Mouse (Mus musculus): ENCODE results near the gene Dll1.

Gene Dll1

GRCm38 (mm10) chr17:15378413-15379109 lies 1.9 kb upstream of the Dll1 start:
- no peak for DNase-seq

DNA sequence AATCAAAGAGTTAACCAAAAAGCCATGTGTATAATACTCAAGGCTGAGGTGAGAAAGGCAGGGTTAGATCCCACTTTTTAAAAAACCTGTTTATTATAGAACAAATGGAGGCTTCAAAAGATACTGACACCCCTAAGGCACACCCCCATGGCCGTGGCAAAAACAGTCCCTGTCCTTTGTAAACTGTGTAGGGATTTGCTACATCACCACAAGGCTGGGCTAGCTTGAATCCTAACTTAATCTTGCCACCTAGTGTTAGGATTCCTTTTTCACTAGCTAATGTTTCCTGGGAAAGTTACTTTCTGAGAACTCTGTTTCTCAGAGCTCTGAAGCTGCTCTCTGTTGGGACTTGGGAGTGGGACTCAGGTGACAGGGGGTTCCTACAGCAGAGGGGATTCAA lies 1.2 kb upstream of the Dll1 start:
- no peak for DNase-seq

DNA sequence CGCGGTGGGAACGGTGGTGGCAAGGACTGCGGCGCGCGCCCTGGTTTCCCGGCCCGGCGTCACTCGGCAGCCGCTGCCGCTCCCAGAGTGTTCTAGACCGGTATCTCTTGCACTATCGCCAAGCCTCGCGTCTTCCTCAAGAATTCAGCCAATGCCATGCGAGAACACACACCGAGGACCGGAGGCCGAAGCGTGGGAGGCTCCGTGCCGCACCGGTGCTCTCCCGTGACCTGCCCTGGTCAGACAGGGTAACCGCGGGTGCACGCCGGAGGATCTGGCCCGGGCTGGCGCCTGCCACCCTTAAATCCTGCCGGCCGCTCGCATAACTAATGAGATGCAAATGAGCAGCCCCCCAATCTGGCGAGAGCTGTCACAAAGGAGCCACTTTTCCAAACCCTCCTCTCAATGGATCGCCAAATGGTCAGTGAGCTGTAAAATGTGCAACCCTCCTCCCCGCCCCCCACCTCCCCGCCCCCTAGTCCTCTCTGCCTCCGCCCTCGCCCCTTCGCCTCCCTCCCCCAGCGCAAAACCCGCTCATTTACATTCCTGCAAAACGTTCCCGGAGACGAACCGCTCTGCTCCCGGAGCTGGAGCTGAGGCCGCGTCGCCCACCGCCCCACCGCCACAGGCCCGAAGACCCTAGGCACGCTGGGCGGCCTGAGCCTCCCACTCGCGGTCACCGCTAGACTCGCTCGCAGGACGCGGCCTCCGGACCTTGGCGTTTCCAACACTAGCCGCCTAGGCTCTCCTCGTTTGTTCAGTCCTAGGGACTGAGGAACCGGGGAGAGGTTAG lies 775 bp downstream of the Dll1 start:
- peak; percentile 31 for DNase-seq

DNA sequence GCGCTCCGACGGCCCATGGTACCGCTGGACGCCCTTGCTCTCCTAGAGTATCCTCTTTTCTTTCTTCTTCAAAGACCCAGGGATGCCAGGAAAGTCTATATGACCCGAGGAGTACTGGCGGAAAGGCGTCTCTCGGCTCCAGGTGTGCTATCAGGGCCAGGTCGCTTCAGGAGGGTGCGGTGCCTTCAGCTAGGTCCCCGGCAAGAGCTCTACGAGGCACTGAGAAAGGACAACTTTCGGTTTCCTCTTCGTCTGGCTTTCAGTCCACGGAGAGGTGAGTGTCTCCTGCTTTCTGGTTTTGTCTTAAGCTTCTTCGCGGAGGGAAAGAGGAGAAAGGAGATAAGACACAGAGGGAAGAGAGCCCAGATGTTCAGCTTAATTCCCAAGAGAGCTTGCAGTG lies 1.4 kb downstream of the Dll1 start:
- DNase-seq: no peak

- DNase-seq: no peak
Measured at GRCm38 (mm10) chr17:15374321-15375141, 2.1 kb downstream of the Dll1 start.

DNA sequence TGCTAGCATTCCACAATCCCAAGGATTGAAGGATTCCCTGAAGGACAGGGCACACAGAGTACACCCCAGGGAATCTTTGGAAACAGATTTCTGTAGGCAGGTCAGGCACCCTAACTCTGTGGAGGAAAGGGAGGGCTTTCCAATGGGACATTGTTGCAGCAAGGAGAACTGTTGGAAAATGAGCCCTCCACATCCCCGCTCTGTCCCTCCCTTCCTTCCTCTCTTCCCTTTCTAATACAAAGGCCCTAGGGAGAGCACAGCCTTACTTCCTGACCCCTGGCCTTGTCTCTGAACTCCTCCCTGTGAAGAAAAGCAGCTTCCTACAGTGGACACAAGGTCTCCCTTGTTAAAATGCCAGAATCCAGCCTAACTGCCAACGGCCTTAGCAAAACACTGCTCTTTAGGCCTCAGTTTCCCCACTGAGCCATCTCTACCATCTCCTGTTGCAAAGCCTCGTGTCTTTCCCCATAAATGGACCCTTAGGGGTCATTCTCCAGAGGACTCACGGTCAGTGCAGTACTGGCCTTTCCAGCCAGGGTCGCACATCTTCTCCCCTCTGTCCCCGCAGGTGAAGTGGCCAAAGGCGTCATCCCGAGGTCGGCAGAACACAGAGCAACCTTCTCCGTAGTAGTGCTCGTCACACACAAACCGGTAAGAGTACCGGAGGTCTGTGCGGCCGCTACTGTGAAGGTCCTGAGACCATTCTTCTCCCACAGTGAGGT lies 3.6 kb downstream of the Dll1 start:
- no peak for DNase-seq

DNA sequence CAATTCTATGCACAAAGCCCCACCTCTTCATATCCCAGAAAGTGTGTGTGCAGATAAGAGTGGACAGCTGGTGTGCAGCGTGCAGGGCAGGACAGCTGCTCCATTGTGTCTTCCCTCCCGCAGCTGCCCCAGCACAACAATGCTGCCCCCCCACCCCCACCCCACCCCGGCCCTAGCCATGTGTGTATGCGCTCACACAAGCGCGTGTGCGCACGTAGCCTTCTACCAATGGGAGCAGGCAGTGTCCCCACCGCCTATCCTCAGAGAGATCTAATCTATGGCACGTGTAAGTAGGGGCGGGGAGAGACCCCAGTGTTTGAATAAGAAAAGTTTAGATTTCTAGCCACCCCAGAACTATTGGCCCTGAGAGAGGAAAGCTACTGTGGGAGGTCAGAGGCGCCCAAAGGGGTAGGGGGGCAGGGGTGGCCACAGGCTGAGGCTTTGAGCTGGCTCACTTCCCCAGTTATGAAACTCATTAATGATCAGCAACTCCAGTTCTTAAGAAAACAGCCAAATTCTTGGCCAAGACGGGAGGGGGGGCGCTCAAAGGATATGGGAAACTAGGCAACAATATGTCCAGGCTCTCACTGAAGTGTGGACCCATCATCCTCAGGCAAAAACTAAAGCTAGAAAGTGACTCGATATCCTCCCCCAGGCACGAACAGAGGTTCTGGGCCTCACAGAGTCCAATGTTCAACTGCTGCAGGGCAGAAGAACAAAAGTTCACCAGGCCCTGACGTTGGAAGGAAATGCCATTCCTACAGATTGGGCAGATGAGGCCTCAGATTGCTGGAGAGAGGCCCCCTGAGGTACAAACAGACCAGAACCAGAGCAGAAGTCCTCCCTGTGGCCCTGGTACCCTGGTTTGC lies 4.5 kb downstream of the Dll1 start:
- no peak for DNase-seq

- DNase-seq: no peak
Measured at GRCm38 (mm10) chr17:15370401-15370800, 6.3 kb downstream of the Dll1 start.

DNA sequence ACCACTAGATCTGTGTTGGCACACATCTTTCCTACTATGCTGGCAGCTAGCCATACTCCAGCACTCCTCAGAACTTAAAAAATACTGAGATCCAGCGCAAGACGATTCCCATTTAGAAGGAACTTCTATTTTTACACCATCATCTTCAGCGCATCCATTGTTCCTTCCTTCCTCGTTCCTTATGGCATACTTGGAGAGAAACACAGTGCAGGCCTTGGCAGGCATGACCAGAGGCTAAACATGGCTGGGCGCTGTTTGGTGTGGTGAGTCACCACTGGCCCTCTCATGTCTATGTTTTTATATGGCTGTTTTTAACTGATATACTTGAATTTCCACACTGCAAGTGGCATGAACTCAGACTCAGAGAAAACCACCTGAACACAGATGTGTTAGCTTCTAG lies 11.0 kb downstream of the Dll1 start:
- DNase-seq: no peak

- DNase-seq: no peak
Measured at GRCm38 (mm10) chr17:15363656-15364055, 13.0 kb downstream of the Dll1 start.

GRCm38 (mm10) chr17:15357071-15357470 lies 19.6 kb downstream of the Dll1 start:
- DNase-seq: no peak

- no peak for DNase-seq
Measured at GRCm38 (mm10) chr17:15356526-15356925, 20.1 kb downstream of the Dll1 start.

DNA sequence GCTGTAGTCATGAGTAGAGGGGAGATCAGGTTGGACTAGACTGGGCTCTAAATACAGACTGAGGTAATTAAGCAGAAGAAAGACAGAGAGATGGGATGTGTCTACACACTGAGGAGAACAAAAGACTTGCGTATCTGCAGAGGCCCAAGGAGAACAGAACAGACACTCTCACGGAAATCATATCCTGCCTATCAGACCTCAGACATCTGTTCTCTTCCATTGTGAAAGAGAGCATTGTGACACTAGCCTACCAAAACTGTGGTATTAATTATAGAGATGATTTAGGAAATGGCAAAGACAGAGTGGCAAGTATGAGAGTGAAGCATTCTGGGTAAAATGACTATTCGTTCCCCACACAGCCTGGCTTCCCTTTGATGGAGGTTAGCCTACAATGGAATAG lies 21.6 kb downstream of the Dll1 start:
- no peak for DNase-seq

GRCm38 (mm10) chr17:15354006-15354405 lies 22.7 kb downstream of the Dll1 start:
- DNase-seq: no peak

DNA sequence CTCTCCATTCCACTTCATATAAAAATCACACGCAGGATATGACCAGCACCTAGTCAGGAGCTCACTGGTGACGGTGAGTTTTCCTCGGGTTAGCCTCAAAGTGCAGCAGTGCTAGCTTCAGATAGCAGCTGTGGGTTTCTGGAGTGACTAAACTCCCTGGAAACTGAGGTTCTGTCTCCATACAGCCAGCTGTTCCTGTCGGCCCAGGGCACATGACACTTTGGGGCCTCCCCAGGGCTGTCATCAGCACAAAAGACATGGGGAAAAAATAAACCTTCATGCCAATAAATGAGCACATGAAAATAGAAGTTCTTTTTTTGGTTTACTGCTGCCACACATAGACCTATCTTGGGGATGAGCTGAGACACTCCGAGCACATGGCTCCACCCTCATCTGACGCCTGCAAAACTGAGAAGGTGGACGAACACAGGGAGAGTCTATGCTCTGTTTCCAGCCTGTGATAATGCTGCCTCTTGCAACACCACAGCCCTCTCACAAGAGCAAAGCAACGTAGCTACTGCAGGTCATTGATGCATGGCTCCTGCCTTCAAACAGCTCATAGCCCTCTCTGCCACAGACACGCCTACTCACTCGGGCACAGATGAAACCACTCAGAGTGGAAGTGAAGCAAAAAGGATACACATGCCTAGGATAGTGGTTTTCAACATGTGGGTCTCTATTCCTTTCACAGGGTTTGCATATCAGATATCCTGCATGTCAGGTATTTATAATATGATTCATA lies 23.6 kb downstream of the Dll1 start:
- no peak for DNase-seq

- DNase-seq: no peak
Measured at GRCm38 (mm10) chr17:15350152-15350551, 26.5 kb downstream of the Dll1 start.

GRCm38 (mm10) chr17:15343071-15343822 lies 33.4 kb downstream of the Dll1 start:
- DNase-seq: peak; percentile 59

DNA sequence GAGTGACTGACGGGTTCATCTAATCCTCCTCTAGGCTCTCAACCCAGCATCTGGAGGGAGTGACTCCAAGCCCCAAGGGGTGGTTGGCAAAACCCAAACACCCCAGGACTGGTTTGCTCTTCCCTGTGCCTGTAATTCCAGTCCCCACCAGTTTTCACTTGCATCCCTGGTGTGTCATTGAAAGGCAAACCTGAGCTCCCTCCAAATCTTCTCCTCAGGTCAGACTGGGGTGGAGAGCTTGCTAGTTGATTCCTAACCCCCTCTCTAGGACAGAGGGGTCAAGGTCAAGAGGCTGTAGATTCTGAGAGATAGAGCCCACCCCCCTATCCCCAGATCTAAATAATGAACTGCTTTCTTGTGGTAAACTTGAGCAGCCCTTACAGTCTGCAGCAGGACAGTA lies 38.8 kb downstream of the Dll1 start:
- no peak for DNase-seq

- DNase-seq: no peak
Measured at GRCm38 (mm10) chr17:15329740-15330318, 46.8 kb downstream of the Dll1 start.

- DNase-seq: no peak
Measured at GRCm38 (mm10) chr17:15327106-15327505, 49.6 kb downstream of the Dll1 start.
